Mouse (Mus musculus) embryonic fibroblast, embryonic 13.5 days (primary cell): Measurements from ENCODE around the gene Eif4e3. TPM values are rescaled to one million over a fixed set of nuclear protein-coding genes. Genes with fewer than 3 reads are reported as not detected.
A peak's percentile ranks its signal among the peaks of the same experiment; 100 is the strongest.

Source experiments
- H3K27ac ChIP-seq: 2 replicates; pipeline ENCODE4 v1.5.1; 2012; ENCODE audit warnings: low read length, control low read depth, inconsistent platforms; ENCODE audit not compliant: insufficient read depth
- H3K4me1 ChIP-seq: 2 replicates; pipeline ENCODE4 v1.6.1; 2011; ENCODE audit warnings: low read length; ENCODE audit not compliant: control insufficient read depth, insufficient read depth
- H3K4me3 ChIP-seq: 2 replicates; pipeline ENCODE4 v1.5.1; 2011; ENCODE audit warnings: mild to moderate bottlenecking, control low read depth, low read length; ENCODE audit not compliant: insufficient read depth
- CTCF ChIP-seq: IDR thresholded peaks from 2 replicates; pipeline ENCODE4 v1.5.1; 2011; ENCODE audit warnings: mild to moderate bottlenecking, control low read depth, low read length, moderate library complexity, borderline replicate concordance; ENCODE audit not compliant: insufficient read depth
- POLR2A ChIP-seq: IDR thresholded peaks from 2 replicates; pipeline ENCODE4 v1.6.1; 2011; ENCODE audit warnings: low read depth, mild to moderate bottlenecking, control low read depth, low read length, moderate library complexity
- polyA plus RNA-seq: library from polyadenylated mRNA; stranded (reverse); fragments of >200 nt; gene quantifications from 2 replicates; pipeline ENCODE4 v1.2.4, GENCODE M21; 2011; ENCODE audit warnings: low read depth; ENCODE audit not compliant: missing spikeins, insufficient read length

Eif4e3 gene
- polyA plus RNA-seq = 8.8 and 13.5 TPM in 2 replicates

- peak within 1 kb of the TSS; percentile 49 for H3K4me3 ChIP-seq
Observed at GRCm38 (mm10) chr6:99666318-99667171, at the start of gene Eif4e3, which contains the start of gene Gm20696. Gene Eif4e3, minus strand, starts transcription at chr6:99666771. Gene Gm20696, minus strand, starts transcription at chr6:99666797.

GRCm38 (mm10) chr6:99715913-99716312, 49.3 kb upstream of the Eif4e3 start:
- no peaks in the 10 kb centered on the region for H3K4me1 ChIP-seq
- H3K27ac ChIP-seq = no peak overlapping the region
- TF ChIP-seq CTCF (no peak), POLR2A (no peak)
- no peak overlapping the region for H3K4me3 ChIP-seq

More at GRCm38 (mm10) chr6:99666318-99667171, at the start of gene Eif4e3, which contains the start of gene Gm20696:
- no peak within 1 kb of the TSS for H3K27ac ChIP-seq
- TF ChIP-seq POLR2A = peak; percentile 73
- TF ChIP-seq CTCF = no peak
- no peaks in the 10 kb centered on the region for H3K4me1 ChIP-seq

- TF ChIP-seq CTCF (no peak), POLR2A (no peak)
- Histone ChIP-seq H3K4me3 (no peak overlapping the region), H3K4me1 (no peaks in the 10 kb centered on the region), H3K27ac (no peak overlapping the region)
Observed at GRCm38 (mm10) chr6:99715191-99715590, 48.6 kb upstream of the Eif4e3 start.

GRCm38 (mm10) chr6:99713256-99713655, 46.7 kb upstream of the Eif4e3 start:
- H3K4me3 ChIP-seq = no peak overlapping the region
- no peak overlapping the region for H3K27ac ChIP-seq
- H3K4me1 ChIP-seq = no peaks in the 10 kb centered on the region
- TF ChIP-seq CTCF (no peak), POLR2A (no peak)

- Histone ChIP-seq H3K4me3 (no peak overlapping the region), H3K4me1 (no peaks in the 10 kb centered on the region), H3K27ac (no peak overlapping the region)
- TF ChIP-seq CTCF = no peak
- no peak for TF ChIP-seq POLR2A
Observed at GRCm38 (mm10) chr6:99711576-99712101, 45.1 kb upstream of the Eif4e3 start.

- TF ChIP-seq POLR2A = no peak
- no peak for TF ChIP-seq CTCF
- no peaks in the 10 kb centered on the region for H3K4me1 ChIP-seq
- no peak overlapping the region for H3K27ac ChIP-seq
- H3K4me3 ChIP-seq = no peak overlapping the region
Observed at GRCm38 (mm10) chr6:99700484-99700883, 33.9 kb upstream of the Eif4e3 start.

GRCm38 (mm10) chr6:99692916-99693841, 26.6 kb upstream of the Eif4e3 start:
- TF ChIP-seq POLR2A (no peak), CTCF (no peak)
- Histone ChIP-seq H3K4me1 (no peaks in the 10 kb centered on the region), H3K27ac (no peak overlapping the region), H3K4me3 (peak overlapping the region; percentile 10; the same call in 1 of the 2 replicates)

GRCm38 (mm10) chr6:99692206-99692915, 25.8 kb upstream of the Eif4e3 start, which contains the start of gene Gpr27:
Gene Gpr27, plus strand, starts transcription at chr6:99692679.
- no peak for TF ChIP-seq CTCF
- no peak for TF ChIP-seq POLR2A
- no peaks in the 10 kb centered on the region for H3K4me1 ChIP-seq
- peak within 1 kb of the TSS; percentile 28 for H3K4me3 ChIP-seq
- no peak within 1 kb of the TSS for H3K27ac ChIP-seq
